Mouse (Mus musculus) testis, adult 2 months (tissue): Measurements from ENCODE around the gene Gm44805.

ENCODE experiments used
- CTCF ChIP-seq: fragments of 200-500 bp; IDR thresholded peaks from 2 replicates; pipeline ENCODE4 v1.5.1; 2012; ENCODE audit warnings: low read depth, mild to moderate bottlenecking, inconsistent platforms, low read length, moderate library complexity; ENCODE audit not compliant: control insufficient read depth, insufficient read depth, insufficient replicate concordance
- POLR2A ChIP-seq: fragments of 200-500 bp; IDR thresholded peaks from 2 replicates; pipeline ENCODE4 v1.6.1; 2012; ENCODE audit warnings: low read depth, mild to moderate bottlenecking, inconsistent platforms, low read length, moderate library complexity; ENCODE audit not compliant: control insufficient read depth

GRCm38 (mm10) chr7:19695881-19696280, 14.7 kb upstream of the Gm44805 start:
- no peak for TF ChIP-seq CTCF
- TF ChIP-seq POLR2A, result no peak
